Mouse (Mus musculus) bone marrow macrophage, adult 2 months (primary cell): ENCODE results near the gene Nsun2.

Source experiments
- CTCF ChIP-seq: IDR thresholded peaks from 2 replicates; pipeline ENCODE4 v1.5.1; 2012; ENCODE audit warnings: low read depth, mild to moderate bottlenecking, low read length, moderate library complexity
- POLR2A ChIP-seq: IDR thresholded peaks from 2 replicates; pipeline ENCODE4 v1.6.1; 2012; ENCODE audit warnings: mild to moderate bottlenecking, low read depth, low read length, borderline replicate concordance

GRCm38 (mm10) chr13:69524158-69524530 is 9.4 kb upstream of the Nsun2 start:
- TF ChIP-seq CTCF (no peak), POLR2A (no peak)
